Mouse (Mus musculus) thymus, adult 2 months (tissue): ENCODE measurements around the gene Gm3336.

Source experiments
- CTCF ChIP-seq: fragments of 200-500 bp; IDR thresholded peaks from 2 replicates; pipeline ENCODE4 v1.5.1; 2012; ENCODE audit warnings: mild to moderate bottlenecking, control low read depth, low read length, moderate library complexity, borderline replicate concordance; ENCODE audit not compliant: control insufficient read depth, poor library complexity, insufficient read depth; ENCODE audit errors: extremely low read depth
- POLR2A ChIP-seq: fragments of 200-500 bp; IDR thresholded peaks from 2 replicates; pipeline ENCODE4 v1.6.1; 2012; ENCODE audit warnings: mild to moderate bottlenecking, low read length, control low read depth, moderate library complexity; ENCODE audit not compliant: control insufficient read depth, poor library complexity, insufficient read depth; ENCODE audit errors: extremely low read depth

GRCm38 (mm10) chr8:70699834-70700554 lies 18.3 kb upstream of the Gm3336 start:
- peak; percentile 92 for TF ChIP-seq POLR2A
- peak; percentile 10; the same call in 1 of the 2 replicates for TF ChIP-seq CTCF
